Mouse (Mus musculus): Measurements from ENCODE around the gene Nubp2.

The Nubp2 gene

DNA sequence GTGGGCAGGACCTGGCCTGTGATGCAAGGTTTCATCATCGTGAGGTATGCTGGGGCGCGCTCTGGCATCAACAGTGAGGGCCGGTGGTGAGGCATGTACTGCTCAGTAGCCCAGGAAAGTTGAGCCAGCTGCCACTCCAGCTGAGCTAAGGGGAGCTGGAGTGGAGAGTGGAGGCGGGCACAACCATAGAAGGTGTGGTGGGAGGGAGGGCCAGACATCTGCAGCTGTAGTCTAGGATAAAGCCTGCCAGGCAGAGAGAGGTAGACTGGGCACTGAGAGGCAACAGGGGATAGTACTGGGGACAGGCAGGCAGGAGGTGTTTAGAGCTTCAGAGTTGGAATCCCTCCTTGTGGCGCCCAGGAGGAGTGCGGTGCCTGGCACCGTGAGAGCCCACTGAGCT, 26.1 kb downstream of the Nubp2 start:
- no peak for DNase-seq (ENCODE audit: low read depth)

DNA sequence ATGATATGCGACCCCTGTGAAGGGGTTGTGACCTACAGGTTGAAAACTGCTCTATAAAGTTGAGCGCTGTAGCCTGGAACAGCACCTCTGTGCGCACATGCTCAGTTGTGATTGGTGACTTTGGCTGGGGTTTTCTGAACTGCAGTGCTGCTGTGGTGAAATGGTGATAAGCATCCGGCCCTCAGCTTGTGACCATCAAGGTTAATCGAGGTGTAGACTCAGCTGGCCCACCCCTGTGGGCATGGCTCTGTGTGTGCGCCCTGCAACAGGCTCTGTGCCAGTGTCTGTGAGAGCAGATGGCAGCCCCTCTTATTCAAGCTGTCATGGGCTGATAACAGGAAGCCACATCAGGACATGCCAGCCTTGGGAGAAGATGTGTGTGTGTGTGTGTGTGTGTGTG, 27.2 kb downstream of the Nubp2 start:
- DNase-seq (ENCODE audit: low read depth) = no peak

DNA sequence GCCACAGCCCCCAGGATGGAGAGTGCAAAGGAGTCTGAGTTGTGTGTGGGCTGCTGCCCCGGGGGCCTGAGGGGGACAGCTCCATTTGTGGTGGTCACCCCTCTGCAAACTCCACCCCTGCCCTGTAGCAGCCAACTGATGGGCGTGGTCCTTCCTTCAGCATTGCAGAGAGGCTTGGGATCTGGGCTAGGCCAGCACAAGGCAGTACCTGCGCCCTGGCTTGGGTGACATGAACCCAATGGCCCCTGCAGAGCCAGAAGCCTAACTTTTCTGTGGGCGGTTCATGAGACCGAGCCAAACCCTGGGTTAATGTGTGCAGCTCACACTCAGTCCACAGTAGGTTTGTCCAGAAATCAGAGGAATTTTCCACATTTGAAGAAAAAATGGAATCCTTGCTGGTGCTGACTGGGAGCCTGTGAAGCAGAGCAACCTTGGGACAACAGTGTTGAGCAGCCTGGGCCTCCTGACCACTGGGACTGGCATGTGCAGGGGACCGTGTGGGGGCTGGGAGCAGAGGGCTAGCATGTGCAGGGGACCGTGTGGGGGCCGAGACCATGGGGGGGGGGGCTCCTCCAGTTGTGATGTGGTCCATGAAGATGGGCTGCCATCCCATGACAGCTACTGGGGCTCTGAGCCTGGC, 28.2 kb downstream of the Nubp2 start:
- no peak for DNase-seq (ENCODE audit: low read depth)

DNA sequence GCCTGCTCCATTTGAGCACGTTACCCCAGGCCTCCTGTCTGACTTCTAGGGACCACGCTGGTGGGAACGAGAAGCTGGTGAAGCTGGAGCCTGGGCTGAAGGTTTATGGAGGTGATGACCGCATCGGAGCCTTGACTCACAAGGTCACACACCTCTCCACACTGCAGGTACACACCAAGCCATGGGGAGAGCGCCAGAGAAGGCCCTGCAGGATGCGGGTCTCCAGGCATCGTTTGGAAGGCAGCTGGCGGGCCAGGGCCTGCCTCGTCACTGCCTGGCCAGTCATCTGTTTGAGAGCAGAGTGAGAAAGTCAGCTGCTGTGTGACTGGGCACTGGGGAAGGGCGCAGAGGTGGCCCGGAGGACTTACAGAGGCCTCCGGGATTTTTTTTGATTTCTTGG, 29.6 kb downstream of the Nubp2 start:
- DNase-seq (ENCODE audit: low read depth) = no peak

DNA sequence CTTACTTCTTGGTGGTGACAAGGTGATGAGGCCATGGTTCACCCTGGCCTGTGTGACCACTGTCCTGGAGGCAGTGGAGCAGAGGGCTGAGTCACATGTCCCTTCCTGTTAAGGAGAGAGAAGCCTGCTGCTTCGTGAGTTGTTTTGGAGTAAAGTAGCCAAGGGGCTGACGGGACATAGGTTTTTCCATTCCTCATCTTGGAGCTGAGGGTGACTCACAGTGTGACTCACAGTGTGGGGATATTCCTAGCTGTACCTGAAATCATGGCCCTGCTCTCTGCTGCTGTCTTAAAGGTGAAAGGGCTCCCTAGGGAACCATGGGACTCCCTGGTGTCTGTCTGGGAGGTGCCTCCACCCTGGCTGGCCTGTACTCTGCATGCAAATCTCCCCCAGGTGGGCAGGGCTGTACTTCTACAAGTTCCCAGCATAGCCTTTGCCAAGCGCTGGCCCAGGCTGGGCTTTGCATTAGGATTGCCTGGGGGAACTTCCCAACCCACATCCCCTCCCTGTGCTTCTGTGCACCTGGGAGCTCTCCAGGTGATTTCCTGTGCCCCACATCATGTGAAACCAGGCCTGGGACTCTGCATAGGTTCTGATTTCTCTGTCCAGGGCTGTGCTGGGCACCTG, 30.2 kb downstream of the Nubp2 start:
- no peak for DNase-seq (ENCODE audit: low read depth)

DNA sequence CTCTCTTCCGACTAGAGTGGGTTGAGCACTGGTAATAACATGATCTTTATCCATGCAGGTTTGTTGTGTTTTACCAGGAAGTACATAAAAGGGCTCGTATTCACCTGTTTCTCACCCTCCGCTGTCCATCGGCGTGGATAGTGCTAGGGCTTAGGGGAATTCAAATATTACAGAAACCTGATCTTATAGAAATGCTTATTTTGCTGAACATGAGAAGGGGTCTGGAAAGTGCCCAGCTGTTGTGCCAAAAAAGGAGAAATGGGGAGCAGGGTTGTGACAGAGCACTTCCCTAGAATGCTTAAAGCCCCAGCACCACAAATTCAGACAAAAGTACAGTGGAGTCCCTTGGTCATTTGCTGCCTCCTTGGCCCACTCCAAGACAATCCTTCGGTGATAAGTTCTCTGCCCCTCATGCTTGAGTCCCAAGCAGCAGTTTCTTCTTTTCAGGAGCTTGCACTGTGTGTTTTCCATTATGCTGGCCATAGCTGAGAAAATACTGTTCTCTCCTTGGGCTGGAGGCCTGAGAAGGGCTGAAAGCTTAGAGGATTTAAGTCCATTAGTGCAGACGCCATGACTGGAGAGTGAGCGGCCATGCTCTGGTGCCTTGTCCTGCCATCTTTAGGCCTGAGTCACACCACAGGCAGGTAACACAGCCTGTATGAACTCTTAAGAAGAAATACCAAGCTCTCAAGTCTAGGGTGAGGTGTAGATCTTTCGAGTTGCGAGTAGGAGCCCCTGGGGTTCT, 34.6 kb downstream of the Nubp2 start:
- DNase-seq (ENCODE audit: low read depth) = peak; percentile 8

DNA sequence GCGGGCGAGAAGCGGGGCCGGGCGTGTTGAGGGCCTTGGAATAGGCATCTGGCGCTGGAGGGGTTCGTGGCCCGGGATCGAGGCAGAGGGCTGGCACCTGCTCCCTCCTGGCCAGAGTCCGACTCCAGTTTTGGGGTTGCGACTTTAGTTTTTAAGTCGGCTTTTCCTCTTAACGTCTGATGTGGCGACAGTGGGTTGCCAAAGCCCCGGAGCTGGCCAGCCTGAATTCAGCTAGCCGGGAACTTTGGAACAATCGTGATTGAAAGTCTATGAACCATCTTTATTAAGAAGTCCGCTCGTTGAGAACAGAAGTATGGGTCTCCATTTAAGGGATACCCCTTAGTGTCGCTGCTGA, 35.4 kb downstream of the Nubp2 start:
- DNase-seq (ENCODE audit: low read depth) = no peak

DNA sequence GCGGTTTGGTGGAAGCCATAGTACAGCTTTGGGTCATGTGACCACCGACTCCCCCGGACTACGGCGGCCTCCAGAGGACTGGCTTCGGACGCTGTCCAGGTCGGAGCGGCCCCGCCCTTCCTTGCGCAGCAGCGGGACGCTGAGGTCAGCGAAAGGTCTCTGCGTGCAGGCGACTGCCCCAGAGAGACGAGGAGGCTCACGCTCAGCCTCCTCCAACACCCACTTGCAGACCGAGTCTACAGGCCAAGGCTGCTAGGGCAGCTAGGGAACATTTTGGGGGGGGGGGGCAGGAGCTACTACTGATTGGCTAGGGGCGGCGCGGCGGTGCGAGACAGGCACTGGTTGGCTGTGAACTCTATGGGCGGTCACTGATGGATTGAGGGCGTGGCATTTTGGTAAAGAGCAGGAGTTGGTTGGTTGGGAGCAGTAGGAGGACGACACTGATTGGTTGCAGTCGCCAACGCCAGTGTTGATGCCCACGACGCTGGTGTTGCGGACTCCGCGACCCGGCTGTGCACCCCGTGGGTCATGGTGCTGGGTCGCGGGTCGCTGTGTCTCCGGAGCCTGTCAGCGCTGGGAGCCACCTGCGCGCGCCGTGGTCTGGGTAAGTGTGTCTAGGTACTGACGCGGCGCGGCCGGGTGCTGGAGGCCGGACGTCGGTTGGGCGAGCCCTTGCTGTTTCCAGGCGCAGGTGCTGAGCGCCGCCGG, 35.9 kb downstream of the Nubp2 start, which contains the start of gene Fahd1:
Fahd1 (minus strand) TSS at position 300 of the 708 bp plus-strand sequence.
- DNase-seq (ENCODE audit: low read depth) = peak; percentile 97

DNA sequence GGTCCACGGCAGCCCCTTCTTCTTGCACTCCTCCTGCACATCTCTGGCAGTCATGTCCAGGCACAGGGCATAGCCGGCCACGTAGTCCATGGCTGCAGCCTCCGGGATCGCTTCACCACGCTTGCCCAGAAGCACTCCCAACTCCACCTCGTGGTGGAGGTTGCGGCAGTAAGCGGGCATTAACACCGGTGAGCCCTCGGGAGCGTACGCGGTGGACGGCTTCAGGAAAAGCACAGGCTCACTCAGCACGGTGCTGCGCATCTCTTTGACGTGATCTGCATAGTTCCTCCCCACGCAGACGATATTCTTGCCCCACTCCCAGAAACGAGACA, 36.5 kb downstream of the Nubp2 start:
- DNase-seq (ENCODE audit: low read depth) = no peak

DNA sequence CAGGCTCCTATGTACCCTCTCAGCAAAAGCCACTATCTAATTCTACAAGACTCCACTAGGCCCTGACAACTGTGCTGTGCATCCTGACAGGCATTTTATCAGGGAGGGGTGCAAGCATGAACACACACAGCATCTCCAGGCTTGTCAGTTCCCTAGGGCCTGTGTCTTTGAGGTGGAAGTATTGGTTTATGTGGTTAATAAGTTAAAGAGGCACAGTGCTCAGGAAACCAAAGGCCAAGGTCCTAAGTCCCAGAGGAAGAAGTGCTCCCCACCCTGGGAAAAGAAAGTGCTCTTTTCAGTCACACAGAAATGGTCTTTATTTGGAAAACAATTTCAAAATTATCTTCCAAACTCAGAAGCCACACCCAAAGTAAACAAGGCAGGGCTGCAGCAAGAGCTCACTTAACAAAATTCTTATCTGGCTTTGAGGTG, 37.5 kb downstream of the Nubp2 start:
- no peak for DNase-seq (ENCODE audit: low read depth)

DNA sequence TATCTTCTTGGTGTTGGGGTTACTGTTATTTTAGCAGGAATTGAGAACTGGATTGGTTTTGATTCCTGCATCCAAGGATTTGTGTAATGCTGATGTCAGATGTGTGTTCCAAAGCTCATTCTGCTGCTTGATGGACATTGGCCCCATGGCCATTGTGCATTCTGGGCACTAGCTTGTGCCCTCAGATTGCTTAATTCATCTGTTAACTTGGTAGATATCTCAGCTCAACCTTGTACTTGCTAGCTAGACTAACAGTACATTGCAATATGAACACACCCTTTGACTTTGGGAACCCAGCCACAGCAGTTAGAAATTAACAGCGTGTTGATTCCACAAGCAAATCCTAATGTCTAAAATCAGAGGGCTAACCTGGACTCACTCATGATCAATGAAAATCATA, 38.8 kb downstream of the Nubp2 start:
- no peak for DNase-seq (ENCODE audit: low read depth)

DNA sequence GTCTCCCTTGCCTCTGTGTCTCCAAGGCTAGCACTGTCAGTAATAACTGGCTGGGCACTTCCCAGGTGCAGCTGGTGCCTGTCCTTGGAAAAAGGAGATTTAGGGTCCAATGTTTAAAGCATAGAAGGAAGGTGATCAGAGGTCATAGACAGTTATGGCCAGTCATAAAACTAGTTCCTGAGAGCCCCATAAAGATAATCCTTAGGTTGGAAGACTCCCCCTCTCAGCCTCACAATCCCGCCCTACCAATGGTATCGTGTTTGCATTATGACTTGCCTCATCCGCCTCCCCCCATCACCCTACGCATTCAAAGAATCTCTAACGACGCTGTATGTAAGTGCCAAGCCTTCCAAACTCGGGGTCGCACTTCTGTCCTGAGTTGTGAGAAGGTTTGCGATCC, 41.6 kb downstream of the Nubp2 start:
- DNase-seq (ENCODE audit: low read depth) = no peak

DNA sequence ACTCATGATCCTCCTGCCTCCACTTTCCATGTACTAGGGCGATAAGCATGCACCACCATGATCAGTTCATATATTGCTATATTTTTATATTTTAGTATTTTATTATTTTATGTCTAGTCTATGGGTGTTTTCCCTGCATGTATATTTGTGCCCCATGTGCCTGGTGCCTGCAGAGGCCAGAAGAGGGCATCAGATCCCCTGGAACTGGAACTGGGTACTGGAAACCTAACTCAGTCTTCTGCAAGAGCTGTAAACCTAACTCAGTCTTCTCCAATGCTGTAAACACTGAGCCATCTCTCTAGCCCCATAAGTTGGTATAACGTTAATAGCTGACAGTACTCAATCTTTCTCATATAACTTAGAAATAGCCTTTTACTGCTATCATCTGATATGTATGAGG, 43.5 kb downstream of the Nubp2 start:
- no peak for DNase-seq (ENCODE audit: low read depth)

DNA sequence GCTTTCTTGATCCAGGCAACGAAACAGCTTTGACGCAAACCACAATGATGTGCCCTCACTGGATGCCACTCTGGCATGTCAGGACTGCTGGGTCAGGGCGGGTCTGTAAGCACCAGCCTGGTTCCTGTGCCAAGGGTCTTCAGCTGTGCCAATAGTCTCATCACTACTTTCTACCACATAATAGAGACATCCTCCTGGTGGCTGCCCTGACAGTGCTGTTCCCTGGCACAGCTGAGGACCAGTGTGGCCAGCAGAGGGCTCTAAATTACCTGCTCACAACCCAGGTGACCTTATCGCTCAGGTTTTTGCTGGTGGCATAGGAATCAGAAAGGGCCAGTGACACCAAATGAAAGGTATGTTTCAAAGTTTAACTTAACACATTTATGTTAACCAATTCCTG, 45.0 kb downstream of the Nubp2 start:
- peak; percentile 64 for DNase-seq (ENCODE audit: low read depth)

DNA sequence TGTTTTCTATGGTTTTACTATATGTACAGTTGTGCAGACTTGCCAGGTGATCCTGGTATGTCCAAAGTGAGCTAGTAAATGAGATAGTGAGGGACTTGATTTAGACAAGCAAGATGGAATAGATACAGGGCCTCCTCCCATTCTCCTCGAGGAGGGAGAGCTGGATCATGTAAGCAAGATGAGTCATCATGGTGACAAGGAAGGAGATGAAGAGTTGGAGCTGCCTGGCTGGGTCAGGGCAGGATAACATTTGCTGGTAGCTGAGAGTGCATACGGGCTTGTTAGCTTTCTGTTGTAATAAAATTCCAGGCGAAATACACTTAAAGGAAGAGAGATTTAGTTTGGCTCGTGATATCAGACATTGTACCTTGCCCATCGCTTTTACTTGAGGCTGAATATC, 45.8 kb downstream of the Nubp2 start:
- DNase-seq (ENCODE audit: low read depth) = no peak

DNA sequence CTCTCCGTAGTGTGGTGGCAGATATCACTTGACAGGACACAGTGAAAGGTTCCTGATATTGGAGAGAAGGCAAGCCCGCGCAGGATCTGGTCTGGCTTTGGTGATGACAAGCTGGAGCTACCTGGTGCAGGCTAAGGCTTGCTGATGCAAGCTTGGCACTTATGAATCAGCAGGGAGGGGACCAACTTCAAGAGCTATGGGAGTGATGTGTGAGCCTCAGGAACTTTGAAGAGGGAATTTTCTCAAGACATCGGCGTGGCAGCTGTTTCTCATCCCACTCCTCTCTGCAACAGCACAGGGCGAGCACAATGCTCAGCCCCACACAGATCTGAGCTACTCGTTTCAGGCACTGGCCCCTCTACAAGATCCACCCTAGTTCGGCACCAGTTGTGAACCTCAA, 46.3 kb downstream of the Nubp2 start, which contains the start of gene Hagh:
Hagh (plus strand) TSS at position 302 of the 400 bp plus-strand sequence.
- DNase-seq (ENCODE audit: low read depth) = no peak
